Mouse (Mus musculus): ENCODE measurements around the gene Ptprq. TPM values are rescaled to one million over a fixed set of nuclear protein-coding genes. Genes with fewer than 3 reads are reported as not detected.
A peak's percentile ranks its signal among the peaks of the same experiment; 100 is the strongest.

Ptprq gene
- polyA plus RNA-seq (2014; fragmentation: Nextera tagmentation; extraction: Ambion mirVana): 0.09 TPM in 1 of 2 replicates, not detected in the other

DNA sequence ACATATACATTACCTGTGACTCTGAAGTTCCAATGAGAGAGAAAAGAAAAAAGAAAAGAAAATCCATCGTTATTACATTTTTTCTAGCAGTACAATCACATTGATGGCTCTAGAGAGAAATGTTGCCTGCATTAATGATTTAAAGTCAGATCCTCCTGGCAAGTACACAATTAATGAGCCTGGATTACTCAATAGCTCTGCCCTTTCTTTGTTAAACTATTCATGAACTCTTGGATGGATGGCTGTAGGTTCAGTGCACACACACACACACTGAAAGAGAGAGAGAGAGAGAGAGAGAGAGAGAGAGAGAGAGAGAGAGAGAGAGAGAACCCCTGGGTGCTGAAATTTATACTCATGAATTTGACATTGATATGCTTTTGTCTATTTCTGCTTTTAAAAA lies at the start of gene Ptprq:
TSS of gene Ptprq (minus strand) at position 246 of the 400 bp plus-strand sequence.
- H3K27ac ChIP-seq (ENCODE audit: low read depth, low read length): no peak within 1 kb of the TSS
- H3K4me3 ChIP-seq (ENCODE audit: low read length): no peak within 1 kb of the TSS
- no peak for ATAC-seq (ENCODE audit: low FRiP score, low TSS enrichment)
- no peaks in the 10 kb centered on the region for H3K9me3 ChIP-seq (ENCODE audit: control insufficient read depth, low read length)
- H3K4me2 ChIP-seq (replicated peaks; ENCODE audit: low read depth, low read length): no peak within 1 kb of the TSS
- no peaks in the 10 kb centered on the region for H3K36me3 ChIP-seq (ENCODE audit: control insufficient read depth, insufficient read depth, low read length)
- 81% methylated on average over 1 of the region's 1 CpGs for WGBS
- H3K4me1 ChIP-seq (ENCODE audit: control insufficient read depth, insufficient read depth, low read length): no peaks in the 10 kb centered on the region
- no peak within 1 kb of the TSS for H3K9ac ChIP-seq (ENCODE audit: low read depth, low read length)
- H3K27me3 ChIP-seq (ENCODE audit: control insufficient read depth, insufficient read depth, low read length): no peaks in the 10 kb centered on the region

DNA sequence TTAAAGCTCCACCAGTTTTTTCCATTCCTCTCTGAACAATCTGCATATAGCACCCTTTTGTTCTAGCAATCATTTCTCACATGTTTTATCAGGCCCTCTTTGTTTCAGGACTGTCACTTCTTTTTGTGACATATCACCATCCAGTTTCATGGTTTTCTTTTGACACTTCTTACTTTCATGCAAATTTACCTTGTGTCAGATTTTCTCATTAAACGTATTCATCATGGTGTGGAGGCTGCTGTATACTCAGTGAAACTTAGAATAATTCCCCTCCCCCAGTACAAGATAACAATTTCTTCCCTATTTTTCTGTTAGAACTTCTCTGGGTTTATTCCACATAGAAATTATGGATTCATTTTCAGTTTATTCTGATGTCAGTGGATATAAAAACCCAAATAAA lies 39.8 kb upstream of the Ptprq start:
- Histone ChIP-seq H3K27me3 (ENCODE audit: control insufficient read depth, insufficient read depth, low read length) (no peaks in the 10 kb centered on the region), H3K4me1 (ENCODE audit: control insufficient read depth, insufficient read depth, low read length) (no peaks in the 10 kb centered on the region), H3K9ac (ENCODE audit: low read depth, low read length) (no peak overlapping the region), H3K4me3 (ENCODE audit: low read length) (no peak overlapping the region), H3K27ac (ENCODE audit: low read depth, low read length) (no peak overlapping the region), H3K4me2 (replicated peaks; ENCODE audit: low read depth, low read length) (no peak overlapping the region), H3K36me3 (ENCODE audit: control insufficient read depth, insufficient read depth, low read length) (no peaks in the 10 kb centered on the region), H3K9me3 (ENCODE audit: control insufficient read depth, low read length) (no peaks in the 10 kb centered on the region)
- ATAC-seq (ENCODE audit: low FRiP score, low TSS enrichment): no peak
- 83% methylated on average over 1 of the region's 1 CpGs for WGBS

DNA sequence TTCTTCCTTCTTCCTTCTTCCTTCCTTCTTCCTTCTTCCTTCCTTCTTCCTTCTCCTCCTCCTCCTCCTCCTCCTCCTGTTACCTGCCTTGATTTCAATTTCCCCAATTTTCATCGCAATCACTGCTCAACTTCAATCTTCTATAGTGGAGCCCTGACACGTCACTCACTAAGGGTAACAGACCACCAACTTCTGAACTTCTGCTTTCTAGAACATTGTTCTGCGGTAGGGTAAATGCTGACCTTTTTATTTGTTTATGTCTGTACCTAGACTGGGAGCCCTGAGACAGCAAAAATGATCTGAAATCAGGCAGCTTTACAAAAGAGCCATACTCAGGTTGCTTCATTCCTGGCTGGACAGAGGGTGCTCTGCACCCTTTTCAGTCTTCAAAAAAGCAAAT lies 33.6 kb upstream of the Ptprq start:
- H3K36me3 ChIP-seq (ENCODE audit: control insufficient read depth, insufficient read depth, low read length): no peaks in the 10 kb centered on the region
- H3K4me1 ChIP-seq (ENCODE audit: control insufficient read depth, insufficient read depth, low read length): 0 out of 2 replicates have a peak, but pooled peaks cover 2% of the 10 kb centered on the region
- 93% methylated on average over 3 of the region's 3 CpGs for WGBS
- no peak overlapping the region for H3K4me2 ChIP-seq (replicated peaks; ENCODE audit: low read depth, low read length)
- H3K4me3 ChIP-seq (ENCODE audit: low read length): no peak overlapping the region
- no peaks in the 10 kb centered on the region for H3K27me3 ChIP-seq (ENCODE audit: control insufficient read depth, insufficient read depth, low read length)
- no peak overlapping the region for H3K27ac ChIP-seq (ENCODE audit: low read depth, low read length)
- H3K9me3 ChIP-seq (ENCODE audit: control insufficient read depth, low read length): no peaks in the 10 kb centered on the region
- no peak for ATAC-seq (ENCODE audit: low FRiP score, low TSS enrichment)
- H3K9ac ChIP-seq (ENCODE audit: low read depth, low read length): no peak overlapping the region

GRCm38 (mm10) chr10:107752351-107753143 lies 32.7 kb upstream of the Ptprq start:
- ATAC-seq (ENCODE audit: low FRiP score, low TSS enrichment): peak; percentile 66; the same call in 1 of the 2 replicates
- Histone ChIP-seq H3K27ac (ENCODE audit: low read depth, low read length) (no peak overlapping the region), H3K4me3 (ENCODE audit: low read length) (no peak overlapping the region), H3K27me3 (ENCODE audit: control insufficient read depth, insufficient read depth, low read length) (no peaks in the 10 kb centered on the region), H3K4me1 (ENCODE audit: control insufficient read depth, insufficient read depth, low read length) (0 out of 2 replicates have a peak, but pooled peaks cover 2% of the 10 kb centered on the region), H3K4me2 (replicated peaks; ENCODE audit: low read depth, low read length) (peak overlapping the region; percentile 34; the same call in 1 of the 2 replicates), H3K36me3 (ENCODE audit: control insufficient read depth, insufficient read depth, low read length) (no peaks in the 10 kb centered on the region), H3K9me3 (ENCODE audit: control insufficient read depth, low read length) (no peaks in the 10 kb centered on the region), H3K9ac (ENCODE audit: low read depth, low read length) (no peak overlapping the region)
- 34% methylated on average over 15 of the region's 15 CpGs for WGBS

DNA sequence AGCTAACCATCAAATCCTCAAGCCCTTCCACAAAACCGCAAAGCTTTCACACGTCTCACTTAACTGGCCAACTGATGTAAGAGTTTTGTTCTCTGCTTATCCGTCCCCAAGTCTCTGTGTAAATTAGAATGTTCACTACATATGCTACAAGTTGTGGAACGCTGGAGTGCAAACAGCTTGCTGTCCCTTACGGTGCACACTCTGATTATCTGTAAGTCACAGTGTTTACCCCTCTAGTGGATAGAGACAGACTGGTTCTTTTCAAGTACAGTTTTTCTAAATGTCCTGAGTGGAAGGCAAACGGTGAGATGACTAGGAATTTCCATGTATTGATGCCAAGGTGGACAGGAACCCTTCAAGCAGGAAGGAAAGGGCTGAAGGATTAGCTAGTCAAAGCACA lies 32.1 kb upstream of the Ptprq start:
- Histone ChIP-seq H3K4me1 (ENCODE audit: control insufficient read depth, insufficient read depth, low read length) (0 out of 2 replicates have a peak, but pooled peaks cover 2% of the 10 kb centered on the region), H3K4me3 (ENCODE audit: low read length) (no peak overlapping the region), H3K27ac (ENCODE audit: low read depth, low read length) (no peak overlapping the region), H3K9ac (ENCODE audit: low read depth, low read length) (no peak overlapping the region), H3K27me3 (ENCODE audit: control insufficient read depth, insufficient read depth, low read length) (no peaks in the 10 kb centered on the region), H3K36me3 (ENCODE audit: control insufficient read depth, insufficient read depth, low read length) (no peaks in the 10 kb centered on the region), H3K4me2 (replicated peaks; ENCODE audit: low read depth, low read length) (peak overlapping the region; percentile 34; the same call in 1 of the 2 replicates), H3K9me3 (ENCODE audit: control insufficient read depth, low read length) (no peaks in the 10 kb centered on the region)
- 34% methylated on average over 6 of the region's 6 CpGs for WGBS
- ATAC-seq (ENCODE audit: low FRiP score, low TSS enrichment): no peak

- Histone ChIP-seq H3K27me3 (ENCODE audit: control insufficient read depth, insufficient read depth, low read length) (no peaks in the 10 kb centered on the region), H3K4me2 (replicated peaks; ENCODE audit: low read depth, low read length) (no peak overlapping the region), H3K27ac (ENCODE audit: low read depth, low read length) (no peak overlapping the region), H3K4me3 (ENCODE audit: low read length) (no peak overlapping the region), H3K9me3 (ENCODE audit: control insufficient read depth, low read length) (no peaks in the 10 kb centered on the region), H3K36me3 (ENCODE audit: control insufficient read depth, insufficient read depth, low read length) (no peaks in the 10 kb centered on the region), H3K9ac (ENCODE audit: low read depth, low read length) (no peak overlapping the region), H3K4me1 (ENCODE audit: control insufficient read depth, insufficient read depth, low read length) (0 out of 2 replicates have a peak, but pooled peaks cover 2% of the 10 kb centered on the region)
- no peak for ATAC-seq (ENCODE audit: low FRiP score, low TSS enrichment)
- WGBS: 16% methylated on average over 5 of the region's 5 CpGs
Measured at GRCm38 (mm10) chr10:107747566-107747965, 27.7 kb upstream of the Ptprq start.

DNA sequence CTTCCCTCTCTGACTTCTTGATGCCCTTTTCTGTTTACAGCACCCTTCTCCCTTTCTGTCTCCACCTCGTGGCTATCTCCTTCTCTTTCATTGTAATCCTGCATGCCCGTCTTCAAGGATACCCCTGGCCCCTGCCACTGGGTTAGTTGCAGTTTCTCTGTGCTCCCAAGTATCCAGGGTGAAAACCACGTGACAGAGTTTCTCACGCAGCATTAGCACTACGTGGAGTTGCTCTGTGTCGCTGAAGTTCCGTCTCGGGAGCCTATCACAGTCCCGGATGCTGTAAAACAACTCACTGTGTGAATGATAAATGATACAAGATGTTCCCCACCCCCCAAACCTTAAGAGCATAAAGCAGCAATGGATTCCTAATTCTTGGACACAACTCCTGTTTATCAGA lies 26.9 kb upstream of the Ptprq start:
- Histone ChIP-seq H3K4me1 (ENCODE audit: control insufficient read depth, insufficient read depth, low read length) (no peaks in the 10 kb centered on the region), H3K27ac (ENCODE audit: low read depth, low read length) (no peak overlapping the region), H3K36me3 (ENCODE audit: control insufficient read depth, insufficient read depth, low read length) (no peaks in the 10 kb centered on the region), H3K9ac (ENCODE audit: low read depth, low read length) (no peak overlapping the region), H3K4me3 (ENCODE audit: low read length) (no peak overlapping the region), H3K9me3 (ENCODE audit: control insufficient read depth, low read length) (no peaks in the 10 kb centered on the region), H3K4me2 (replicated peaks; ENCODE audit: low read depth, low read length) (peak overlapping the region; percentile 15; the same call in 1 of the 2 replicates), H3K27me3 (ENCODE audit: control insufficient read depth, insufficient read depth, low read length) (no peaks in the 10 kb centered on the region)
- WGBS: 19% methylated on average over 9 of the region's 9 CpGs
- no peak for ATAC-seq (ENCODE audit: low FRiP score, low TSS enrichment)

DNA sequence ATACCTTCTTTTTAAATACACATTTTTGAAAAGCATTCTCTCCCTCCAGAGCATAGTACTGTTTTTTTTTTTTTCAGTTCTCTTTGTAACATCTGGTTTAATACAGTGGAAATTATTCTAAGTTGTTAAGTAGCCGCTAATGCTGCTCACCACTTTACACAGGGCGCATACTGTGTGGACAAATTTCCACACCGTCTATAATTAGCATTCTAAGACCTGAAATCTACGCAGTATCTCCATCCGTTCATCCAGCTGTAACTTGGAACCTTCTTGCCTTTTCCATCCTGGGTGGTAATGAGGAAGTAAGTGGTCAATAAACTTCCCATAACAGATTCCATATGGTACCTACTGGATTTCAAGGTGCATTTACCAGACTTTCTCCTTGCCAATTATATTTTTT lies 20.0 kb upstream of the Ptprq start:
- H3K36me3 ChIP-seq (ENCODE audit: control insufficient read depth, insufficient read depth, low read length): no peaks in the 10 kb centered on the region
- no peak overlapping the region for H3K9ac ChIP-seq (ENCODE audit: low read depth, low read length)
- H3K27ac ChIP-seq (ENCODE audit: low read depth, low read length): no peak overlapping the region
- H3K27me3 ChIP-seq (ENCODE audit: control insufficient read depth, insufficient read depth, low read length): no peaks in the 10 kb centered on the region
- no peak overlapping the region for H3K4me3 ChIP-seq (ENCODE audit: low read length)
- no peak overlapping the region for H3K4me2 ChIP-seq (replicated peaks; ENCODE audit: low read depth, low read length)
- H3K4me1 ChIP-seq (ENCODE audit: control insufficient read depth, insufficient read depth, low read length): no peaks in the 10 kb centered on the region
- no peaks in the 10 kb centered on the region for H3K9me3 ChIP-seq (ENCODE audit: control insufficient read depth, low read length)
- no peak for ATAC-seq (ENCODE audit: low FRiP score, low TSS enrichment)
- 86% methylated on average over 5 of the region's 5 CpGs for WGBS

DNA sequence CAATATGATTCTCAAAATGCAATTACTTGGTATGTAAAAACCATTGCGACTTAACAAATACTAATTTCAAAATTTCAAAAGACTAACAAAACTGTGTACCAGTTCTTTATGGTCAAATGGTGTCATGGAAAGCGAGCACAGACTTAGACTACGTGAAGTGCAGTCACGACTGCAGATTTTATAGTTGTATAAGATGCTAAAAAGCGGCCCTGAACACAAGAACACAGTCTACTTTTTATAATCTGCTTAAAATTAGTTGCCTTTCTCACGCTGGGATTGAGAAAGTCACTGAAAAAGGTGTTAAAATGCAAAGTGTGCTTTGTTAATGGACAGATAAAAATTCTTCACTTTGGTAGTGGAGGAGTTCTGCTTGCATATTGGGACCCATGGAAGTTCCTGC lies 17.9 kb upstream of the Ptprq start:
- H3K27ac ChIP-seq (ENCODE audit: low read depth, low read length): no peak overlapping the region
- 83% methylated on average over 6 of the region's 6 CpGs for WGBS
- no peaks in the 10 kb centered on the region for H3K4me1 ChIP-seq (ENCODE audit: control insufficient read depth, insufficient read depth, low read length)
- H3K4me3 ChIP-seq (ENCODE audit: low read length): no peak overlapping the region
- no peak overlapping the region for H3K9ac ChIP-seq (ENCODE audit: low read depth, low read length)
- no peak for ATAC-seq (ENCODE audit: low FRiP score, low TSS enrichment)
- H3K36me3 ChIP-seq (ENCODE audit: control insufficient read depth, insufficient read depth, low read length): no peaks in the 10 kb centered on the region
- H3K4me2 ChIP-seq (replicated peaks; ENCODE audit: low read depth, low read length): no peak overlapping the region
- no peaks in the 10 kb centered on the region for H3K27me3 ChIP-seq (ENCODE audit: control insufficient read depth, insufficient read depth, low read length)
- no peaks in the 10 kb centered on the region for H3K9me3 ChIP-seq (ENCODE audit: control insufficient read depth, low read length)
